Mouse (Mus musculus) hindbrain, embryonic 10.5 days (tissue): ENCODE measurements around the gene Gria2. TPM values are rescaled to one million over a fixed set of nuclear protein-coding genes. Genes with fewer than 3 reads are reported as not detected.
A peak's percentile ranks its signal among the peaks of the same experiment; 100 is the strongest.

Experiments used
- DNase-seq: peaks from one replicate; pipeline ENCODE4 v3.0.0-alpha.2; 2017; ENCODE audit warnings: low spot score
- H3K27ac ChIP-seq: fragments of 300-500 bp; sonication (generic); 2 replicates; pipeline ENCODE4 v1.5.1; 2016; ENCODE audit warnings: mild to moderate bottlenecking, moderate library complexity
- H3K27me3 ChIP-seq: fragments of 300-500 bp; sonication (generic); 2 replicates; pipeline ENCODE4 v1.6.1; 2016; ENCODE audit warnings: mild to moderate bottlenecking; ENCODE audit not compliant: poor library complexity, insufficient read depth, severe bottlenecking
- H3K36me3 ChIP-seq: fragments of 300-500 bp; sonication (generic); 2 replicates; pipeline ENCODE4 v1.6.1; 2016; ENCODE audit warnings: mild to moderate bottlenecking, moderate library complexity
- H3K4me1 ChIP-seq: fragments of 300-500 bp; sonication (generic); replicated peaks from 2 replicates; pipeline ENCODE4 v1.6.1; 2016; ENCODE audit warnings: mild to moderate bottlenecking
- H3K4me3 ChIP-seq: fragments of 300-500 bp; sonication (generic); 2 replicates; pipeline ENCODE4 v1.5.1; 2016; ENCODE audit warnings: mild to moderate bottlenecking, moderate library complexity
- H3K9me3 ChIP-seq: fragments of 300-500 bp; sonication (generic); 2 replicates; pipeline ENCODE4 v1.6.1; 2016; ENCODE audit warnings: mild to moderate bottlenecking, moderate library complexity
- WGBS: fragments of 180-500 bp; shearing (Covaris S2); methylation state at CpG from one replicate; pipeline ENCODE4 v1.1.7; 2016; 5-methylcytosine and 5-hydroxymethylcytosine counted together
- polyA plus RNA-seq: library from polyadenylated mRNA; unstranded; fragments of >200 nt; fragmentation: Nextera tagmentation; extraction: Ambion mirVana; gene quantifications from 2 replicates; pipeline ENCODE4 v1.2.1, GENCODE M21; 2016

Gria2 gene
- polyA plus RNA-seq: 3.0 and 9.9 TPM in 2 replicates

GRCm38 (mm10) chr3:80802596-80803081 lies at the start of gene Gria2:
Gria2 (minus strand) TSS chr3:80802835.
- H3K27ac ChIP-seq: peak within 1 kb of the TSS; percentile 63
- WGBS: 1% methylated on average over 35 of the region's 35 CpGs
- peaks cover 32% of the 10 kb centered on the region for H3K4me1 ChIP-seq
- peak; percentile 81 for DNase-seq
- no peaks in the 10 kb centered on the region for H3K9me3 ChIP-seq
- H3K27me3 ChIP-seq: peaks cover 45% of the 10 kb centered on the region
- no peaks in the 10 kb centered on the region for H3K36me3 ChIP-seq
- peak within 1 kb of the TSS; percentile 65 for H3K4me3 ChIP-seq

- Histone ChIP-seq H3K4me1 (no peaks in the 10 kb centered on the region), H3K36me3 (no peaks in the 10 kb centered on the region), H3K9me3 (no peaks in the 10 kb centered on the region), H3K27ac (no peak overlapping the region), H3K4me3 (no peak overlapping the region), H3K27me3 (no peaks in the 10 kb centered on the region)
- 88% methylated on average over 10 of the region's 10 CpGs for WGBS
- DNase-seq: no peak
Measured at GRCm38 (mm10) chr3:80850947-80851346, 48.3 kb upstream of the Gria2 start.

DNA sequence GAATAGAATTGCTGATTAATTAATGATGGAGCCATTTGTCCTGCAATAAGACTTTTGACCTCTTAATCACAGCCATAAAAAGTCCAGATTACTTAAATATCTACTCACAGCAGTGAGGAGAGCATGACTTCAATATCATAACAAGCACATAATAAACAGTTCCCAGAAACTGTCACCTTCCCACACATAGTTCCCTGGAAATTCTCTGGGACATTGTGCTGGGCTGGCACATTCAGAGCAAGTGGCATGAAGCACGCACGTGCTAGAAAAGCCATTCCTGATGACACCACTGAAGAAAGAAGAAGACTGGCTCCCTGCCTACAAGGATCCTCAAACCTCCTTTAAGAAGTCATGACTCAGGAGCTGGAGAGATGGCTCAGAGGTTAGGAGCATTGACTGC lies 43.0 kb upstream of the Gria2 start:
- 84% methylated on average over 2 of the region's 2 CpGs for WGBS
- Histone ChIP-seq H3K36me3 (no peaks in the 10 kb centered on the region), H3K27me3 (no peaks in the 10 kb centered on the region), H3K27ac (no peak overlapping the region), H3K4me3 (no peak overlapping the region), H3K4me1 (no peaks in the 10 kb centered on the region), H3K9me3 (no peaks in the 10 kb centered on the region)
- DNase-seq: no peak

- H3K4me3 ChIP-seq: no peak overlapping the region
- no peaks in the 10 kb centered on the region for H3K36me3 ChIP-seq
- H3K9me3 ChIP-seq: no peaks in the 10 kb centered on the region
- no peaks in the 10 kb centered on the region for H3K27me3 ChIP-seq
- H3K27ac ChIP-seq: no peak overlapping the region
- 82% methylated on average over 5 of the region's 5 CpGs for WGBS
- H3K4me1 ChIP-seq: no peaks in the 10 kb centered on the region
- no peak for DNase-seq
Measured at GRCm38 (mm10) chr3:80839845-80840244, 37.2 kb upstream of the Gria2 start.

DNA sequence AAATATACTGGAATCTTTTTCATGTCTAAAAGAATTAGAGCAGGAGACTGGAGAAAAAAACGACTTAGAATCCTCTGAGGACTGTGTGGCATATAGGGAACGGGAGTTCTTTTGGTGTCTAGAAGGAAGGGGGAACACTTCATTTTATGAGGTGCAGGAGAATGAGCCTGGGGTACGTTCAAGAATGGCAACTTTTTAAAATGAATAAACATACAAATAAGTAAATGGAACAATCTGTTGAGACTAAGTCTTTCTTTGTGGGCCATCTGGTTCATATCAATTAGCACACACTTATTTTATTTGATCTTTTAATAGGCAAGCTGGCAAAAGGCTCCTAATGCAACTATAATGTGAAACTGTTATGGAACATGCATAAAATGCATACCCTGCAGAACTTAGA lies 34.9 kb upstream of the Gria2 start:
- no peaks in the 10 kb centered on the region for H3K4me1 ChIP-seq
- WGBS: 71% methylated on average over 3 of the region's 3 CpGs
- H3K36me3 ChIP-seq: no peaks in the 10 kb centered on the region
- DNase-seq: no peak
- H3K27me3 ChIP-seq: no peaks in the 10 kb centered on the region
- H3K4me3 ChIP-seq: no peak overlapping the region
- no peak overlapping the region for H3K27ac ChIP-seq
- H3K9me3 ChIP-seq: no peaks in the 10 kb centered on the region

GRCm38 (mm10) chr3:80823975-80824374 lies 21.3 kb upstream of the Gria2 start:
- no peaks in the 10 kb centered on the region for H3K36me3 ChIP-seq
- no peaks in the 10 kb centered on the region for H3K9me3 ChIP-seq
- no peak overlapping the region for H3K27ac ChIP-seq
- no peaks in the 10 kb centered on the region for H3K4me1 ChIP-seq
- 96% methylated on average over 1 of the region's 1 CpGs for WGBS
- no peak for DNase-seq
- no peak overlapping the region for H3K4me3 ChIP-seq
- no peaks in the 10 kb centered on the region for H3K27me3 ChIP-seq

DNA sequence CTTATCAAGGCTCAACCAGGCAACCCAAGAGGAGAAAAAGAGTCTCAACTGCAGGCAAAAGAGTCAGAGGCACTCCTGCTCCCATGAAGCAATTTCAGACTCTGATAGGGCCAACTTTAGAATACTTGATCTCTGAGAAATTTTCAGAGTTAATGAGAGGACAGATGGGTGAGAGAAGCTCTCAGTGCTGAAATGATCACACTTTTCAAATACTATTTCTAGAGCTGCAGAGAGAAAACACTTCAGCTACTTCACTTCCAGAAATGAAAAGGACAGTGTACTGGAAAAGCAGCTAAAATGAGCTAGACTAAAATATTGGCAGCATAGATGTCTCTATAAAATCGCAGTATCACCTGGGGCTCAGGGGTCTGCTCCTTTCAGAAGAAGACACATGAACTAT lies 16.0 kb upstream of the Gria2 start:
- H3K4me3 ChIP-seq: no peak overlapping the region
- H3K27me3 ChIP-seq: no peaks in the 10 kb centered on the region
- no peaks in the 10 kb centered on the region for H3K9me3 ChIP-seq
- H3K36me3 ChIP-seq: no peaks in the 10 kb centered on the region
- no peaks in the 10 kb centered on the region for H3K4me1 ChIP-seq
- H3K27ac ChIP-seq: no peak overlapping the region
- 94% methylated on average over 1 of the region's 1 CpGs for WGBS
- DNase-seq: no peak

- H3K4me3 ChIP-seq: no peak overlapping the region
- H3K27ac ChIP-seq: no peak overlapping the region
- H3K36me3 ChIP-seq: no peaks in the 10 kb centered on the region
- H3K9me3 ChIP-seq: no peaks in the 10 kb centered on the region
- H3K4me1 ChIP-seq: no peaks in the 10 kb centered on the region
- DNase-seq: no peak
- no peaks in the 10 kb centered on the region for H3K27me3 ChIP-seq
Measured at GRCm38 (mm10) chr3:80813734-80814133, 11.1 kb upstream of the Gria2 start.

- H3K4me3 ChIP-seq: no peak overlapping the region
- H3K9me3 ChIP-seq: no peaks in the 10 kb centered on the region
- no peak for DNase-seq
- no peaks in the 10 kb centered on the region for H3K4me1 ChIP-seq
- WGBS: 83% methylated on average over 3 of the region's 3 CpGs
- H3K36me3 ChIP-seq: no peaks in the 10 kb centered on the region
- H3K27me3 ChIP-seq: no peaks in the 10 kb centered on the region
- no peak overlapping the region for H3K27ac ChIP-seq
Measured at GRCm38 (mm10) chr3:80812237-80812636, 9.6 kb upstream of the Gria2 start.

- Histone ChIP-seq H3K36me3 (no peaks in the 10 kb centered on the region), H3K27ac (no peak overlapping the region), H3K27me3 (peaks cover 31% of the 10 kb centered on the region), H3K4me1 (peaks cover 28% of the 10 kb centered on the region), H3K9me3 (no peaks in the 10 kb centered on the region), H3K4me3 (no peak overlapping the region)
- DNase-seq: no peak
- 18% methylated on average over 1 of the region's 1 CpGs for WGBS
Measured at GRCm38 (mm10) chr3:80805327-80805726, 2.7 kb upstream of the Gria2 start.

GRCm38 (mm10) chr3:80803811-80804210 lies 1.2 kb upstream of the Gria2 start:
- Histone ChIP-seq H3K27me3 (peaks cover 41% of the 10 kb centered on the region), H3K36me3 (no peaks in the 10 kb centered on the region), H3K4me3 (no peak overlapping the region), H3K4me1 (peaks cover 32% of the 10 kb centered on the region), H3K9me3 (no peaks in the 10 kb centered on the region), H3K27ac (no peak overlapping the region)
- WGBS: 71% methylated on average over 1 of the region's 1 CpGs
- DNase-seq: no peak

DNA sequence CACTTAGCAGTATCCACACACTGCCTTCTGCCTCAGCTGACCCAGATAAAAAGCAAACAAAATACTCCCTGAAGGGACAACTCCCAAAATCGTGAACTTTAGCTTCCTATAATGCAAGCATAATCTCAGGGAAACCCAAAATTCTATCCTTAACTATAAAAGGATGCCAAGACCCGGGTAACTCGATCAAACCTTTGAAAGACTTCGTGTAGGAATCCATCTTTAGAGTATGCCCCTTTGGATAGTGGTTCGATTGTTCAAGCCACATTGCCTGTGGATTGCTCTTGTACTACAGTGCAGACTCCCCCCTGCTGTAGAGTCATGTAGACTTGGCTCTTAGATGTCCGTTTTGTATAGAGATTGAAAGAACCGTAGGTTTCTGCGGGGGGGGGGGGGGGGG lies 576 bp upstream of the Gria2 start:
- Histone ChIP-seq H3K4me1 (peaks cover 32% of the 10 kb centered on the region), H3K27me3 (peaks cover 45% of the 10 kb centered on the region), H3K4me3 (peak overlapping the region; percentile 65), H3K27ac (peak overlapping the region; percentile 63; the same call in 1 of the 2 replicates), H3K36me3 (no peaks in the 10 kb centered on the region), H3K9me3 (no peaks in the 10 kb centered on the region)
- 57% methylated on average over 8 of the region's 8 CpGs for WGBS
- DNase-seq: no peak

GRCm38 (mm10) chr3:80801827-80802310 lies 766 bp downstream of the Gria2 start:
- H3K27ac ChIP-seq: peak overlapping the region; percentile 59
- peaks cover 45% of the 10 kb centered on the region for H3K27me3 ChIP-seq
- WGBS: 20% methylated on average over 6 of the region's 6 CpGs
- DNase-seq: no peak
- H3K36me3 ChIP-seq: no peaks in the 10 kb centered on the region
- H3K9me3 ChIP-seq: no peaks in the 10 kb centered on the region
- H3K4me1 ChIP-seq: peaks cover 32% of the 10 kb centered on the region
- peak overlapping the region; percentile 65 for H3K4me3 ChIP-seq
